Mouse (Mus musculus) hindbrain, embryonic 16.5 days (tissue): ENCODE data around the gene Fam187a. TPM values are rescaled to one million over a fixed set of nuclear protein-coding genes. Genes with fewer than 3 reads are reported as not detected.

Experiments
- ATAC-seq: fragments of 200-750 bp; cut with Nextera tagmentation; 2 replicates; pipeline ENCODE4 v1.8.0; 2017; ENCODE audit warnings: moderate TSS enrichment, moderate library complexity
- H3K27ac ChIP-seq: fragments of 300-500 bp; sonication (generic); 2 replicates; pipeline ENCODE4 v1.5.1; 2014; ENCODE audit warnings: low read depth, mild to moderate bottlenecking, control low read depth, low read length, moderate library complexity
- H3K27me3 ChIP-seq: fragments of 300-500 bp; sonication (generic); replicated peaks from 2 replicates; pipeline ENCODE4 v1.6.1; 2014; ENCODE audit warnings: low read length; ENCODE audit not compliant: control insufficient read depth, insufficient read depth
- H3K36me3 ChIP-seq: fragments of 300-500 bp; sonication (generic); 2 replicates; pipeline ENCODE4 v1.6.1; 2014; ENCODE audit warnings: mild to moderate bottlenecking, low read length, moderate library complexity, mixed read lengths; ENCODE audit not compliant: control insufficient read depth, insufficient read depth
- H3K4me1 ChIP-seq: fragments of 300-500 bp; sonication (generic); 2 replicates; pipeline ENCODE4 v1.6.1; 2014; ENCODE audit warnings: low read depth, low read length; ENCODE audit not compliant: control insufficient read depth, insufficient read depth
- H3K4me2 ChIP-seq: fragments of 300-500 bp; sonication (generic); 2 replicates; pipeline ENCODE4 v1.6.1; 2014; ENCODE audit warnings: mild to moderate bottlenecking, low read length, control low read depth, moderate library complexity
- H3K4me3 ChIP-seq: fragments of 300-500 bp; sonication (generic); 2 replicates; pipeline ENCODE4 v1.5.1; 2014; ENCODE audit warnings: mild to moderate bottlenecking, low read length, control low read depth, moderate library complexity
- H3K9ac ChIP-seq: fragments of 300-500 bp; sonication (generic); 2 replicates; pipeline ENCODE4 v1.6.1; 2014; ENCODE audit warnings: low read depth, mild to moderate bottlenecking, control low read depth, low read length, moderate library complexity
- H3K9me3 ChIP-seq: fragments of 300-500 bp; sonication (generic); 2 replicates; pipeline ENCODE4 v1.6.1; 2014; ENCODE audit warnings: mild to moderate bottlenecking, low read length, moderate library complexity; ENCODE audit not compliant: control insufficient read depth
- WGBS: fragments of 180-500 bp; shearing (Covaris S2); extraction: QIAGEN DNeasy Blood & Tissue Kit; methylation state at CpG from one replicate; pipeline ENCODE4 v1.1.7; 2014; 5-methylcytosine and 5-hydroxymethylcytosine counted together
- polyA plus RNA-seq: library from polyadenylated mRNA; unstranded; fragments of >200 nt; fragmentation: Nextera tagmentation; extraction: Ambion mirVana; gene quantifications from 2 replicates; pipeline ENCODE4 v1.2.1, GENCODE M21; 2015

The Fam187a gene
- not detected in 2 replicates for polyA plus RNA-seq

DNA sequence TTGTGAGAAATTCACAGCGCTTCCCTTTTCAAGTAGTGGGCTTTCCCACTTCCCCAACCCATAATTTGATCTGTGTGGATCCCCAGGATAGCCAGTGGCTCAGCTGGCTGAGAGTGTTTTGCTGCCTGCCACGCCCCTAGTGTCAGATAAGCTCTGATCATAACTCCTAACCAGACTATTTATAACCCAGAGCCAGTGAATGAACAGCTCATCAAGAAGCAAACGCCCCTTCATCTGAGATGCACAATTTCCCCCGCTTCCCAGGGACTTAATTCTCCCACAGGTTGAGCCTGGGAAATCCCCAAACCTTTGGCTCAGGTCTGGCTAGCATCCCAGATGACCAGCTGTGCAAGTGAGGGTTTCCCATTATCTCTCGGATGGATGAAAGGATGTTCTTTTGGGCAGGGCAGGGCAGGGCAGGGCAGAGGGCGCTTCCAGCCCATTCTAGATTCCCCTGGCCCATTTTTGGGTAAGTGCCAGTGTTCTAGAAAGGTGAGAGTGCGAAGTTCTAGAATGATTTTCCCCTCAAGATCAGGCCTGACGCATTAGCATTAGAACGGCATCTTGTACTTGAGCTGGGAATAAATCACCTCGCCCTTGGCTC, at the start of gene Fam187a:
Fam187a (plus strand) TSS at position 554 of the 604 bp plus-strand sequence.
- H3K4me2 ChIP-seq, result no peak within 1 kb of the TSS
- H3K36me3 ChIP-seq, result no peaks in the 10 kb centered on the region
- no peak within 1 kb of the TSS for H3K4me3 ChIP-seq
- 60% methylated on average over 10 of the region's 10 CpGs for WGBS
- no peak within 1 kb of the TSS for H3K27ac ChIP-seq
- H3K9ac ChIP-seq, result no peak within 1 kb of the TSS
- ATAC-seq, result no peak
- peaks cover 6% of the 10 kb centered on the region; the same call in 1 of the 2 replicates for H3K27me3 ChIP-seq
- peaks cover 11% of the 10 kb centered on the region for H3K4me1 ChIP-seq
- no peaks in the 10 kb centered on the region for H3K9me3 ChIP-seq

DNA sequence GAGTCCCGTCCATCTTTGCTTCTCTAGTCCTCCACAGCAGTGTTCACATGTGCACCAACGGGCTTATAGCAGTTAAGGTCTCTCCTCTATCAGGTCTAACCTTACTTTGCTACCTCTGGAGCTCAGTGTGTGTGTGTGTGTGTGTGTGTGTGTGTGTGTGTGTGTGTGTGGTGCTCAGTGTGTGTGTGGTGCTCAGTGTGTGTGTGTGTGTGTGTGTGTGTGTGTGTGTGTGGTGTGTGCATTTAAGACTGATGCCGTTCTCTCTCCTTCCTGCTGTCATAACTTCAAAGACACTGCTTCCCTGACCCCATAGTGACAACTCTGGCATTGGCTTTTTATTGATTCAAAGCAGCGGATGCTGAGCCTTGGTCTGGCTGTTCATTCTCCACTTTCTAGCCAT, 49.4 kb upstream of the Fam187a start, which contains the start of gene Higd1b:
Higd1b (plus strand) TSS at position 301 of the 400 bp plus-strand sequence.
- Histone ChIP-seq H3K4me2 (no peak within 1 kb of the TSS), H3K27me3 (no peaks in the 10 kb centered on the region), H3K36me3 (peaks cover 30% of the 10 kb centered on the region), H3K27ac (no peak within 1 kb of the TSS), H3K4me1 (no peaks in the 10 kb centered on the region), H3K4me3 (no peak within 1 kb of the TSS), H3K9ac (no peak within 1 kb of the TSS), H3K9me3 (no peaks in the 10 kb centered on the region)
- no peak for ATAC-seq
- WGBS, result 81% methylated on average over 4 of the region's 4 CpGs

DNA sequence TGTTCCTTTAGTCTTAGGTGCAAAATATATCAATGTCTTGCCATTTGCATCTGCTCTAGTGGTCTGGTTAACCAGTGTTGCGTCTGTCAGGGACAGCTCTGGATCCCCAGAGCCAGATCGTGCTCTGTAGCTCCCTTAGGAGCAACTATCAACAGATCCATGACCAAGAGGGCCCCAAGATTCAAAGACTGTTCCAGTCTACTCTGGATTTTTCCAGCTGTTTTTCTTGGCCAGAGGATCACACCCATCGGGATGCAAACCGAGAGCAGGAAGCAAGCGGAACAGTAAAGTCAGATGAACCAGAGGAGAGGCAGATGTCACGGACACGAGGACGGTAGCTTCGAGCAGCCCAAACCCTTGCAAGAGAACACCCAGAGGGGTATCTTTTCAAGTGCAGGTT, 48.8 kb upstream of the Fam187a start:
- H3K9me3 ChIP-seq, result no peaks in the 10 kb centered on the region
- no peak overlapping the region for H3K4me3 ChIP-seq
- WGBS, result 84% methylated on average over 9 of the region's 9 CpGs
- H3K9ac ChIP-seq, result no peak overlapping the region
- peaks cover 35% of the 10 kb centered on the region for H3K36me3 ChIP-seq
- no peaks in the 10 kb centered on the region for H3K27me3 ChIP-seq
- no peaks in the 10 kb centered on the region for H3K4me1 ChIP-seq
- H3K4me2 ChIP-seq, result no peak overlapping the region
- ATAC-seq, result no peak
- no peak overlapping the region for H3K27ac ChIP-seq

DNA sequence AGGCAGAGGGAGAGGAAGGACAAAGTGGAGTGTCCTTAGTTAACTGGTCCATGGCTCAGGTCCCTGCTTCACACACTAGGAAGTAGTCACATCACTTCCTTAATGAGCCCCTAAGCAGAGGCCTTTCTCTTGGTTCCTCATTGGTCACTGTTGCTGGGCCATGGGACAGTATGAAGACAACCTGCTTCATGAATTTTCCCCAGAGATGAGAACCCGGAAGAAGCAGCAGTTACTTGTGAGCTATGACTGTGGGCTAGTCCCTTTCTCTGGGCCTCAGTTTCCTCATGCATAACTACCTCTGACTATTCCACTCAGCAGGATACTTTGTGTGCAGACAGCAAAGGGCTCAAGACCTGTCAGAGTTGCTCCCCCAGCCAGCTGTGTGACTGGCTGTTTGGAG, 47.6 kb upstream of the Fam187a start:
- no peak overlapping the region for H3K9ac ChIP-seq
- 95% methylated on average over 1 of the region's 1 CpGs for WGBS
- H3K4me2 ChIP-seq, result no peak overlapping the region
- H3K9me3 ChIP-seq, result no peaks in the 10 kb centered on the region
- peaks cover 42% of the 10 kb centered on the region for H3K36me3 ChIP-seq
- H3K27ac ChIP-seq, result no peak overlapping the region; the same call in 1 of the 2 replicates
- no peak for ATAC-seq
- H3K4me1 ChIP-seq, result no peaks in the 10 kb centered on the region
- no peaks in the 10 kb centered on the region for H3K27me3 ChIP-seq
- no peak overlapping the region for H3K4me3 ChIP-seq

DNA sequence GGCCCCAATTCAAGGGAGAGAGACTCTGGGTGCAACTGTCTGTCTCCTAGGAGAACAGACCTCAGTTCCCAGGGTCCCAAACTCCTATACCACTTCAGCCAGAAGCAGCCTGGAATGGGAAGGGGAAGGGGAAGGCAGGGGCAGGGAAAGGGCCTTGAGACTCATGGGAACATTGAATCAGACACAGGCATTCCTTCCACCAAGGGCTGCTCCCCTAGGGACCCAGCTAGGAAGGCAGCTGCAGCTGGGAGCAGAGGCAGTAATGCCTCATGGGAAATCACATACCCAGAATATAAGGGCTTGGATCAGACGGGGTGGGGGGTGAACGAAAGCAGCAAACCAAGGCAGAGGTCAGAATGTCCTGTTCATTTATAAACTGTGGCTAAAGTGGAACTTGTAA, 46.8 kb upstream of the Fam187a start:
- no peak for ATAC-seq
- WGBS, result 78% methylated on average over 2 of the region's 2 CpGs
- Histone ChIP-seq H3K4me2 (no peak overlapping the region), H3K36me3 (peaks cover 49% of the 10 kb centered on the region), H3K27ac (peak overlapping the region; percentile 29; the same call in 1 of the 2 replicates), H3K4me1 (no peaks in the 10 kb centered on the region), H3K9me3 (no peaks in the 10 kb centered on the region), H3K27me3 (no peaks in the 10 kb centered on the region), H3K4me3 (no peak overlapping the region), H3K9ac (no peak overlapping the region)

DNA sequence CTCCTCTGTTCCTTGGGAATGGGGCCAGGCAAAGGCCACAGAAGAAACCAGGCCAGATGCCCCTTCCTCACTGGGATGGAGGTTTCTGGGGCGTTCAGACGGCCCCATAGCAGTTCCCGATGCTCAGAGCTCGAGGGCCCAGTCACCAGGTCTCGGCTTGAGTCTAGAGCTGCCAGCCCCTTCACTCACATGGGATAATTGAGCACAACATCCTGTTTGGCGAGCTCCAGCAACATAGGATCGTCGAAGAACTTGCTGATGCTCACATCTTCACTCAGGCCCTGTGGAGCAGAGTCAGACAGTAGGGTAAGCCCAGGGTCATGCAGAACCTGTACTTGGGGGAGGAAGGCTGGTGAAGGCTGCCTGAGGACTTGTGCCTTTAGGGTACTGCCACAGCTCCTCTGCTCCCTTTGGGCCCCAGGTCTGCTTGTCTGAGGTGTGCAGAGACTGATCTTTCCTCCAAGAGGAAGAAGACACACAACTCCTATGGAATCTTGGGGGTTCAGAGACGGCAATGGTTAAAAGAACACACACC, 46.3 kb upstream of the Fam187a start:
- Histone ChIP-seq H3K9ac (no peak overlapping the region), H3K27ac (0 out of 2 replicates have a peak overlapping the region, but pooled peaks have one; percentile 48), H3K27me3 (no peaks in the 10 kb centered on the region), H3K4me1 (no peaks in the 10 kb centered on the region), H3K9me3 (no peaks in the 10 kb centered on the region), H3K4me2 (no peak overlapping the region), H3K36me3 (peaks cover 52% of the 10 kb centered on the region), H3K4me3 (no peak overlapping the region)
- ATAC-seq, result no peak
- WGBS, result 84% methylated on average over 9 of the region's 9 CpGs

DNA sequence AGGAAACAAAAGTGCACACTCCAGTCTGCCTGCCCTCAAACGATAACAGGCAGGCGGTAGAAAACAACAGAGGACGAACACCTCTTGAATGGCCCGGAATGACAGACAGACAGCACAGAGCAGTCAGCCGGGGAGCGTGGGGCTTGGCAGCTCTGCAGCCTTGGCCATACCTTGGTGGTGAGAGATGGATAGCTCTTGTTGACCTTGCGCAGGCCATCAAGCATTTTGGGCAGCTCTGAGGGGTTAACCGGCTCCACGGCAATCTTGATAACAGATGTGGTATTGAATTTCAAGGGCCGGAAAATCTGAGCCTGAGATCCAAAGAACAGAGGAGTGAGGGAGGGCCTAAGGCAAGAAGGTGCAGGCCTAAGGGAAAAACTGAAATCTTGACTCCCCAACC, 39.0 kb upstream of the Fam187a start:
- Histone ChIP-seq H3K4me1 (no peaks in the 10 kb centered on the region), H3K27me3 (no peaks in the 10 kb centered on the region), H3K36me3 (peaks cover 71% of the 10 kb centered on the region), H3K4me2 (no peak overlapping the region), H3K9ac (no peak overlapping the region), H3K4me3 (no peak overlapping the region), H3K9me3 (no peaks in the 10 kb centered on the region), H3K27ac (no peak overlapping the region)
- WGBS, result 87% methylated on average over 10 of the region's 10 CpGs
- no peak for ATAC-seq

DNA sequence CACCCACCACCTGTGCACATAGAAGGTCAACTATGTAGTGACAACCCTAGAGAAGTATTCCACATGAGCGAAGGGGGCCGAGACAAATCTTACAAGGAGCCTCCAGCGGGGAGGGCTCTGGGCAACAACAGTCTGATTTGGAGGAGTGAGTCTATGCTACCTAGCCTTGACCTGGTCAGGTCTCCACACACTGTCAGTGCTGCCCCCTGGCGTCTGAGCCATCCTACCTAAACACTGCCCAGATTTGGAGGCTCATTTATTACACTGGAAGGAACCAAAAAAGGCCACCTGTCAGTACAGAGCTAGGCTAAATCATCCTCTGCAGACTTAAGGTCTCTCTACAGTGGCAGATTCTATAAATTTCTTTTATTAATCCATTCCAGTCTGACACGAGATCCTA, 33.1 kb upstream of the Fam187a start:
- Histone ChIP-seq H3K9me3 (no peaks in the 10 kb centered on the region), H3K9ac (no peak overlapping the region), H3K4me1 (no peaks in the 10 kb centered on the region), H3K27ac (no peak overlapping the region), H3K4me3 (no peak overlapping the region), H3K4me2 (no peak overlapping the region), H3K36me3 (peaks cover 52% of the 10 kb centered on the region), H3K27me3 (no peaks in the 10 kb centered on the region)
- 69% methylated on average over 5 of the region's 5 CpGs for WGBS
- ATAC-seq, result no peak

DNA sequence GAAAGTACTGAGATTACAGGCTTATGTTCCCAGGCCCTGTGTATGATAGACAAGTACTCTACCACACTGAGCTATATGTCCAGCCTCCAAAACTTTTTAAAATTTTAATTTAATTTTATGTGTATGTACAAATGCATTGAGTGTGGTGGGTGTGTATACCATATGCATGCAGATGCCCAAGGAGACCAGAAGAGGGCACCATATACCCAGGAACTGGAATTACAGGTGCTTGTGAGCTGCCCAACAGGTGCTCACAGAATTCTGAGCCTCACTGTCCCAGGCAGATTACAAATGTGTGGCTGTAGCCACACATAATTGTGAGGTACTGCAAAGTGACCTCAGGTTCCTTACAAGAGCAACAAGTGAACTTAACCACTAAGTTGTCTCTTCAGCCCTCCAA, 31.2 kb upstream of the Fam187a start:
- Histone ChIP-seq H3K9me3 (no peaks in the 10 kb centered on the region), H3K4me3 (no peak overlapping the region), H3K27me3 (no peaks in the 10 kb centered on the region), H3K4me1 (no peaks in the 10 kb centered on the region), H3K27ac (no peak overlapping the region), H3K9ac (no peak overlapping the region), H3K36me3 (peaks cover 49% of the 10 kb centered on the region), H3K4me2 (no peak overlapping the region)
- no peak for ATAC-seq
